Mouse (Mus musculus) kidney, adult 2 months (tissue): Measurements from ENCODE around the gene Gabpb1.

Experiments used
- CTCF ChIP-seq: fragments of 200-500 bp; conservative IDR thresholded peaks from 2 replicates; pipeline ENCODE4 v1.5.1; 2011; ENCODE audit warnings: low read depth, mild to moderate bottlenecking, control low read depth, low read length, moderate library complexity, mixed read lengths; ENCODE audit not compliant: insufficient read depth, insufficient read length
- POLR2A ChIP-seq: fragments of 200-500 bp; IDR thresholded peaks from one replicate; pipeline ENCODE4 v1.6.1; 2011; ENCODE audit warnings: low read depth, low read length, control low read depth

DNA sequence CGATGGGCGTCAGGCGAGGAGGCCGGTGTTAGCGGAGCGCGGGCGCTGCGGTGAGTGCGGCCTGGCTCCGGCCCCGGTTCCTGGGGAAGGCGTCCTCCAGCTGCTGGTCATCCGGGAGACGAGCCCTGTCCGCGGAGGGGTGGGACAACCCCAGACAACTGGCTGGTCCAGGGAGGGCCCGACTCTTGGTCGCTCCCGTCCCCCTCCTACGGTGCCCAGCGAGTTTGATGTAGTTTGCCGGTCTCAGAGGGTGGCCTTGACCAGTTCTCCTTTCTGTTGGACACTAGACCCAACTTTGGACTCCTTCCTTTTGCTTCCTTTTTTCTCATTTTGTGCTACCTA lies 31.3 kb upstream of the Gabpb1 start:
- no peak for TF ChIP-seq POLR2A
- TF ChIP-seq CTCF: no peak
